Mouse (Mus musculus): ENCODE measurements around the gene Lonrf3.
A peak's percentile ranks its signal among the peaks of the same experiment; 100 is the strongest.

Gene Lonrf3

GRCm38 (mm10) chrX:36389971-36390370 is 61.8 kb downstream of the Lonrf3 start:
- no peaks in the 10 kb centered on the region for H3K9me3 ChIP-seq (ENCODE audit: low read length)
- no peak overlapping the region for H3K4me3 ChIP-seq (replicated peaks; ENCODE audit: low read length)
- no peaks in the 10 kb centered on the region for H3K27me3 ChIP-seq (ENCODE audit: insufficient read depth, low read length)
- no peaks in the 10 kb centered on the region for H3K36me3 ChIP-seq (ENCODE audit: insufficient read depth, low read length)
- no peaks in the 10 kb centered on the region for H3K4me1 ChIP-seq (replicated peaks; ENCODE audit: low read depth, low read length)
- TF ChIP-seq POU5F1 (IDR thresholded peaks at IDR 0.05; ENCODE audit: borderline replicate concordance, low read length) (no peak), CTCF (conservative IDR thresholded peaks at IDR 0.05; ENCODE audit: low read length) (no peak), NANOG (IDR thresholded peaks at IDR 0.05; ENCODE audit: borderline replicate concordance, low read length) (no peak)

GRCm38 (mm10) chrX:36390503-36390902 is 62.4 kb downstream of the Lonrf3 start:
- H3K4me1 ChIP-seq (replicated peaks; ENCODE audit: low read depth, low read length): no peaks in the 10 kb centered on the region
- no peaks in the 10 kb centered on the region for H3K36me3 ChIP-seq (ENCODE audit: insufficient read depth, low read length)
- no peak for TF ChIP-seq POU5F1 (IDR thresholded peaks at IDR 0.05; ENCODE audit: borderline replicate concordance, low read length)
- TF ChIP-seq NANOG (IDR thresholded peaks at IDR 0.05; ENCODE audit: borderline replicate concordance, low read length): no peak
- TF ChIP-seq CTCF (conservative IDR thresholded peaks at IDR 0.05; ENCODE audit: low read length): no peak
- no peak overlapping the region for H3K4me3 ChIP-seq (replicated peaks; ENCODE audit: low read length)
- H3K9me3 ChIP-seq (ENCODE audit: low read length): no peaks in the 10 kb centered on the region
- H3K27me3 ChIP-seq (ENCODE audit: insufficient read depth, low read length): no peaks in the 10 kb centered on the region

- H3K36me3 ChIP-seq (ENCODE audit: insufficient read depth, low read length): no peaks in the 10 kb centered on the region
- no peak overlapping the region for H3K4me3 ChIP-seq (replicated peaks; ENCODE audit: low read length)
- no peaks in the 10 kb centered on the region for H3K9me3 ChIP-seq (ENCODE audit: low read length)
- TF ChIP-seq NANOG (IDR thresholded peaks at IDR 0.05; ENCODE audit: borderline replicate concordance, low read length) (no peak), CTCF (conservative IDR thresholded peaks at IDR 0.05; ENCODE audit: low read length) (no peak), POU5F1 (IDR thresholded peaks at IDR 0.05; ENCODE audit: borderline replicate concordance, low read length) (no peak)
- H3K27me3 ChIP-seq (ENCODE audit: insufficient read depth, low read length): no peaks in the 10 kb centered on the region
- no peaks in the 10 kb centered on the region for H3K4me1 ChIP-seq (replicated peaks; ENCODE audit: low read depth, low read length)
These were observed 64.5 kb downstream of the Lonrf3 start for GRCm38 (mm10) chrX:36392672-36393071.

GRCm38 (mm10) chrX:36393279-36393678 is 65.1 kb downstream of the Lonrf3 start:
- Histone ChIP-seq H3K36me3 (ENCODE audit: insufficient read depth, low read length) (no peaks in the 10 kb centered on the region), H3K4me1 (replicated peaks; ENCODE audit: low read depth, low read length) (no peaks in the 10 kb centered on the region), H3K27me3 (ENCODE audit: insufficient read depth, low read length) (no peaks in the 10 kb centered on the region), H3K4me3 (replicated peaks; ENCODE audit: low read length) (no peak overlapping the region), H3K9me3 (ENCODE audit: low read length) (no peaks in the 10 kb centered on the region)
- TF ChIP-seq POU5F1 (IDR thresholded peaks at IDR 0.05; ENCODE audit: borderline replicate concordance, low read length) (no peak), CTCF (conservative IDR thresholded peaks at IDR 0.05; ENCODE audit: low read length) (peak; percentile 35), NANOG (IDR thresholded peaks at IDR 0.05; ENCODE audit: borderline replicate concordance, low read length) (no peak)

GRCm38 (mm10) chrX:36400980-36401379 is 72.8 kb downstream of the Lonrf3 start, which contains the start of gene Gm6268:
TSS of gene Gm6268 (plus strand) at chrX:36401280.
- Histone ChIP-seq H3K9me3 (ENCODE audit: low read length) (no peaks in the 10 kb centered on the region), H3K4me3 (replicated peaks; ENCODE audit: low read length) (no peak within 1 kb of the TSS), H3K36me3 (ENCODE audit: insufficient read depth, low read length) (no peaks in the 10 kb centered on the region), H3K4me1 (replicated peaks; ENCODE audit: low read depth, low read length) (no peaks in the 10 kb centered on the region), H3K27me3 (ENCODE audit: insufficient read depth, low read length) (no peaks in the 10 kb centered on the region)
- TF ChIP-seq CTCF (conservative IDR thresholded peaks at IDR 0.05; ENCODE audit: low read length) (no peak), POU5F1 (IDR thresholded peaks at IDR 0.05; ENCODE audit: borderline replicate concordance, low read length) (no peak), NANOG (IDR thresholded peaks at IDR 0.05; ENCODE audit: borderline replicate concordance, low read length) (no peak)

GRCm38 (mm10) chrX:36402316-36402715 is 74.2 kb downstream of the Lonrf3 start:
- TF ChIP-seq NANOG (IDR thresholded peaks at IDR 0.05; ENCODE audit: borderline replicate concordance, low read length) (no peak), CTCF (conservative IDR thresholded peaks at IDR 0.05; ENCODE audit: low read length) (peak; percentile 42)
- Histone ChIP-seq H3K9me3 (ENCODE audit: low read length) (no peaks in the 10 kb centered on the region), H3K27me3 (ENCODE audit: insufficient read depth, low read length) (no peaks in the 10 kb centered on the region), H3K4me1 (replicated peaks; ENCODE audit: low read depth, low read length) (no peaks in the 10 kb centered on the region), H3K36me3 (ENCODE audit: insufficient read depth, low read length) (no peaks in the 10 kb centered on the region), H3K4me3 (replicated peaks; ENCODE audit: low read length) (no peak overlapping the region)
